Mouse (Mus musculus): Measurements from ENCODE around the gene Sema4b. TPM values are rescaled to one million over a fixed set of nuclear protein-coding genes. Genes with fewer than 3 reads are reported as not detected.

Gene Sema4b
- polyA plus RNA-seq, 1 experiment: 51.6 TPM

DNA sequence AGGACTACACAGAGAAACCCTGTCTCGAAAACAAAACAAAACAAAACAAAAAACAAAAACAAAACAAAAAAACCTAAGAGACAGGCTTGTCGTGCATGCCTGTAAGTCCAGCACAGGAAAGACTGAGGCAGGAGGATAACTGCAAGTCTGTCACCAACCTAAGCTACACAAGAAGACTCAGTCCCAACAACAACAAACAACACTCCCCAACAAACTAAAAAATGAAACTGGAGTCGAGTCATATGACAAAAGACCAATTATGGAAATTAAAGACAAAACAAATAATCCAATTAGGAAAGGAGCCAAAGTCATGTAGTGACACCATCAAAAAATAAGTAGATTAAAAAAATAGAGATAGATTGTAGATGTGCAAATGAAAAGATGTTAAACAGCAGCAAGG lies 6.4 kb upstream of the Sema4b start:
- TF ChIP-seq POLR2A (IDR thresholded peaks at IDR 0.05; ENCODE audit: borderline replicate concordance, control insufficient read depth, low read depth, low read length) (no peak), CTCF (IDR thresholded peaks at IDR 0.05; ENCODE audit: control insufficient read depth, insufficient read depth, low read length) (no peak)
- Histone ChIP-seq H3K4me1 (ENCODE audit: control insufficient read depth, insufficient read depth, low read length) (peaks cover 6% of the 10 kb centered on the region), H3K4me3 (replicated peaks; ENCODE audit: control insufficient read depth, low read depth, low read length) (no peak overlapping the region), H3K27ac (ENCODE audit: control insufficient read depth, insufficient read depth, low read depth, low read length, poor library complexity) (no peak overlapping the region)
- WGBS: 74% methylated on average over 3 of the region's 3 CpGs

DNA sequence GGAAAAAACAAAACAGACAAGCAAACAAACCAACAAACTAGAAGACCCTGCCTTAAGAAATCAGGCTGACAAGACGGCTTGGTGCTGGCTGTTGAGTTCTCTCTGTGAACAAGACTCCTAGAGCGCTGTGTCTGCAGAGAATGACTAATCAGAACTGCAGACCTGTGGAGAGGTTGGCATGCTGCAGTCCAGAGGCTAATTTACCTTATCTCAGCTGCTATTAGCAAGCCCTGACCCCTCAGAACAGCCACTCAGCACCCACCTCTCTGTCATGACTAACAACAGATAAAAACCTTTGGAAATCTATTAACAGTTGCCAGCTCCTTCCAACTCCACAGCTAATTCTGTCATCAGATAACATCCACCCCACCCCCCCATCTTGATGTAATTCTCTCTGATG lies 5.6 kb upstream of the Sema4b start:
- 39% methylated on average over 2 of the region's 2 CpGs for WGBS
- Histone ChIP-seq H3K27ac (ENCODE audit: control insufficient read depth, insufficient read depth, low read depth, low read length, poor library complexity) (no peak overlapping the region), H3K4me1 (ENCODE audit: control insufficient read depth, insufficient read depth, low read length) (peaks cover 6% of the 10 kb centered on the region), H3K4me3 (replicated peaks; ENCODE audit: control insufficient read depth, low read depth, low read length) (no peak overlapping the region)
- TF ChIP-seq CTCF (IDR thresholded peaks at IDR 0.05; ENCODE audit: control insufficient read depth, insufficient read depth, low read length) (no peak), POLR2A (IDR thresholded peaks at IDR 0.05; ENCODE audit: borderline replicate concordance, control insufficient read depth, low read depth, low read length) (no peak)

DNA sequence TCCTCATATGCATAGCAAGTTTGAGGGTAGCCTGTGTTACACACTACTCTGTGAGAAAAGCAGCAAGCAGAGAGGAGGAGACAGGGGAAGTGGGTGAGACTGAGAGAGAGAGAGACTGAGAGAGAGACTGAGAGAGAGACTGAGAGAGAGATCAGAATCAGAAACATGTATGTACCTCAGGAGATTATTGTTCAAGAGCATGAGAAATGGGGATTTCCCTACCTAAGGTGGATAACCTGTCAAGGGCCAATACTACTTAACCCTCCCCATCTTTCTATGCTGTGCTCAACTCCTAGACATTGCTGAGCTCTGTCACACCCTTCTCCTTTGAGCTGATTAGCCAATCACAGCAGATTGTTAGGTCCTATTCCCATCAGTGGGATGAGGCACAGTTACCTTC lies 4.5 kb upstream of the Sema4b start:
- TF ChIP-seq POLR2A (IDR thresholded peaks at IDR 0.05; ENCODE audit: borderline replicate concordance, control insufficient read depth, low read depth, low read length): no peak
- no peak overlapping the region for H3K27ac ChIP-seq (ENCODE audit: control insufficient read depth, insufficient read depth, low read depth, low read length, poor library complexity)
- peaks cover 7% of the 10 kb centered on the region for H3K4me1 ChIP-seq (ENCODE audit: control insufficient read depth, insufficient read depth, low read length)
- no peak overlapping the region for H3K4me3 ChIP-seq (replicated peaks; ENCODE audit: control insufficient read depth, low read depth, low read length)

DNA sequence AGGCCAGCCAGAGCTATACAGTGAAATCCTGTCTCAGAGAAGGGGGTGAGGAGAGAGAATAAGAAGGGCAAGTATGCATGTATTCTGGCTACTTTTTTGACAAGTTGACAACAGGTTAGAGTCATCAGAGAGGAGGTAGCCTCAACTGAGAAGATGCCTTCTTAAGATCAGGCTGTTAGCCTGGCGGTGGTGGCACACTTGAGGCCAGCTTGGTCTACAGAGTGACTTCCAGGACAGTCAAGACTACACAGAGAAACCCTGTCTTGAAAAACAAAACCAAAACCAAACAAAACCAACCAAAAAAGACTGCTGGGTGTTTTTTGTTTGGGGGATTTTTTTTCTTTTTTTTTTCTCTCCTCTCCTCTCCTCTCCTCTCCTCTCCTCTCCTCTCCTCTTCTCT lies 3.2 kb upstream of the Sema4b start:
- no peak for TF ChIP-seq CTCF (IDR thresholded peaks at IDR 0.05; ENCODE audit: control insufficient read depth, insufficient read depth, low read length)
- no peak for TF ChIP-seq POLR2A (IDR thresholded peaks at IDR 0.05; ENCODE audit: borderline replicate concordance, control insufficient read depth, low read depth, low read length)
- H3K27ac ChIP-seq (ENCODE audit: control insufficient read depth, insufficient read depth, low read depth, low read length, poor library complexity): no peak overlapping the region
- no peak overlapping the region for H3K4me3 ChIP-seq (replicated peaks; ENCODE audit: control insufficient read depth, low read depth, low read length)
- WGBS: 78% methylated on average over 1 of the region's 1 CpGs
- peaks cover 8% of the 10 kb centered on the region for H3K4me1 ChIP-seq (ENCODE audit: control insufficient read depth, insufficient read depth, low read length)

DNA sequence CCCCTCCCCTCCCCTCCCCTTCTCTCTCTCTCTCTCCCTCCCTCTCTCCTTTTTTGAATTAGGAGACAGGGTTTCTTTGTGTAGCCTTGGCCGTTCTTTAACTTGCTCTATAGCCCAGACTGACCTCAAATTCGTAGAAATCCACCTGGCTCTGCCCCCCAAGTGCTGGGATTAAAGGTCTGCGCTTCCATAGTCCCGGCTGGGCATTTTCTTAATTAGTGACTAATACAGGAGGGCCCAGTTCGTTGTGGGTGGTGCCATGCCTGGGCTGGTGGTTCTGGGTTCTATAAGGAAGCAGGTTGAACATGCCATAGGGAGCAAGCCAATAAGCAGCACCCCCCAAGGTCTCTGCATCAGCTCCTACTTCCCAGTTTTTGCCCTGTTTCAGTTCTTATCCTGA lies 2.7 kb upstream of the Sema4b start:
- WGBS: 78% methylated on average over 5 of the region's 5 CpGs
- H3K4me1 ChIP-seq (ENCODE audit: control insufficient read depth, insufficient read depth, low read length): peaks cover 8% of the 10 kb centered on the region
- TF ChIP-seq CTCF (IDR thresholded peaks at IDR 0.05; ENCODE audit: control insufficient read depth, insufficient read depth, low read length) (no peak), POLR2A (IDR thresholded peaks at IDR 0.05; ENCODE audit: borderline replicate concordance, control insufficient read depth, low read depth, low read length) (no peak)
- H3K27ac ChIP-seq (ENCODE audit: control insufficient read depth, insufficient read depth, low read depth, low read length, poor library complexity): no peak overlapping the region
- no peak overlapping the region for H3K4me3 ChIP-seq (replicated peaks; ENCODE audit: control insufficient read depth, low read depth, low read length)

DNA sequence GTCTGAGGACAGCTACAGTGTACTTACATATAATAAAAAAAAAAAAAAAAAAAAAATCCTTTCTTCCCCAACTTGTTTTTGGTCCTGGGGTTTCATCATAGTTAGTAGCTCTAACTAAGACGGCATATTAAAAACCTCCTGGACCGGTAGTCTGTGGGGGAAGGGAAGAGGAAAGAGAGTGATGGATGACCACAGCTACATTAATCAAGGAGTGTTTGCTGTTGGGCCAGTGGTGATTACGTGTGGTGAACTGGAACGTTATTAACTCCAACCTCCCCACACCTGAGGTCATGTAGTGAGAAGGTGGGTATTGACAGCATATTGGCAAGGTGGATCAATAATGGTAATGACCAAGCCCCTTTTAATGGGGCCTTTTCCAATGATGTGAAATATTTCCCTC lies 2.1 kb upstream of the Sema4b start:
- TF ChIP-seq POLR2A (IDR thresholded peaks at IDR 0.05; ENCODE audit: borderline replicate concordance, control insufficient read depth, low read depth, low read length): no peak
- TF ChIP-seq CTCF (IDR thresholded peaks at IDR 0.05; ENCODE audit: control insufficient read depth, insufficient read depth, low read length): no peak
- 34% methylated on average over 4 of the region's 4 CpGs for WGBS
- Histone ChIP-seq H3K4me3 (replicated peaks; ENCODE audit: control insufficient read depth, low read depth, low read length) (no peak overlapping the region), H3K4me1 (ENCODE audit: control insufficient read depth, insufficient read depth, low read length) (peaks cover 8% of the 10 kb centered on the region), H3K27ac (ENCODE audit: control insufficient read depth, insufficient read depth, low read depth, low read length, poor library complexity) (no peak overlapping the region; the same call in 1 of the 2 replicates)

DNA sequence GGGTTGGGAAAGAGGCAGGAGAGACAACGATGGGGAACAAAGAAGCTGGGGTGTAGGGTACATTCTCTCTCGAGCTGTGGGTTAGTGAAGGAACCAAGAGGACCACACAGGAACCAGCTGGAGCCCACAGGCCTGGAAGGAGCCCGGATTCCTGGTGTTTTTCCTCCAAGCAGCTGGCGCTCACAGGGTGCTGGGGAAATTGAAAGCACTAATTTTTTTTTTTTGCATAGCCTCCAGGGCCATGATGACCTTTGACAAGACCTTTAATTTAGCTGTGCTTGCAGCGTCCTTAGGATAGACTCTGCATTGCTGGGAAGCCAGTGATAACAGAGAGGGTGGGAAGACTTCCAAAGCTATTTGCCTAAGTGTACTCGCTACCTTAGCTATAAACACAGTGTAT lies 1.7 kb upstream of the Sema4b start:
- H3K4me1 ChIP-seq (ENCODE audit: control insufficient read depth, insufficient read depth, low read length): peaks cover 8% of the 10 kb centered on the region
- WGBS: 22% methylated on average over 6 of the region's 6 CpGs
- no peak for TF ChIP-seq POLR2A (IDR thresholded peaks at IDR 0.05; ENCODE audit: borderline replicate concordance, control insufficient read depth, low read depth, low read length)
- TF ChIP-seq CTCF (IDR thresholded peaks at IDR 0.05; ENCODE audit: control insufficient read depth, insufficient read depth, low read length): no peak
- H3K4me3 ChIP-seq (replicated peaks; ENCODE audit: control insufficient read depth, low read depth, low read length): no peak overlapping the region
- peak overlapping the region; percentile 54 for H3K27ac ChIP-seq (ENCODE audit: control insufficient read depth, insufficient read depth, low read depth, low read length, poor library complexity)

DNA sequence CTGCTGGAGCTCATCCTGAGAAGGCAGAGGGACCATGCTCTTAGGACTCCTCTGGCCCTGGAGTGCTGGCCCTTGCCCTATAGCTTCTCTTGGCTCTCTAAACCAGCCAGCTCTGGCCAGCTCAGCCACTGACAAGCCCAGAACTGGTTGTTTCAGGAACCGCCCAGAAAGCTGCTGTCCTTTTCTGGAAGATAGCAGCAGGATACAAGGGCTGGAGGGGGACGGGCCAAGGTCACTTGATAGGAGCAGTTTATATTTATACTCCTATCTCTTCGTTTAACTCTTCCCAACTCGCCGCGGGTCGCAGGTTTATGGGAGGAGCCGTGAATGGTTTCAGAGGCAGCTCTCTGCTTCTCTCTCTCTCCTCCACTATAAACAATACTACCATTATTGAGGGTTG lies 620 bp upstream of the Sema4b start:
- WGBS: 63% methylated on average over 8 of the region's 8 CpGs
- peak overlapping the region; percentile 75 for H3K27ac ChIP-seq (ENCODE audit: control insufficient read depth, insufficient read depth, low read depth, low read length, poor library complexity)
- TF ChIP-seq CTCF (IDR thresholded peaks at IDR 0.05; ENCODE audit: control insufficient read depth, insufficient read depth, low read length) (no peak), POLR2A (IDR thresholded peaks at IDR 0.05; ENCODE audit: borderline replicate concordance, control insufficient read depth, low read depth, low read length) (no peak)
- peaks cover 9% of the 10 kb centered on the region for H3K4me1 ChIP-seq (ENCODE audit: control insufficient read depth, insufficient read depth, low read length)
- no peak overlapping the region for H3K4me3 ChIP-seq (replicated peaks; ENCODE audit: control insufficient read depth, low read depth, low read length)

DNA sequence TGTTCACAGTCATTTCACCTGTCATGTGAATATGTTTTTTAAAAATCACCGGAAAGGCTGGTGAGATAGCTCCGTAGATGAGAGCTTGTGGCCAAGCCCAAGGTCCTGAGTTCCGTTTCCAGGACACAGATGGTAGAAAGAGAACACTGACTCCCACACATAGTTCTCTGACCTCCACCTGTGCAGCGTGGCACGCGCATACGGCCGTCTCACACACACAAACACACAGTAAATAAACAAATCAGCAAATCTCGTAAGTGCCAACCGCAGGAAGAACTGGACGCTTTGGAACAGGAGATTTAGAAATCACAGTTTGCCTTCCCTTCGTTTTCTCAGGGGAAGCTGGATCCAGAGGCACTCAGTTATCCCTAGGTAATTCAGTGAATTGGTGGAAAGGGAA lies 860 bp downstream of the Sema4b start:
- TF ChIP-seq POLR2A (IDR thresholded peaks at IDR 0.05; ENCODE audit: borderline replicate concordance, control insufficient read depth, low read depth, low read length): no peak
- H3K4me3 ChIP-seq (replicated peaks; ENCODE audit: control insufficient read depth, low read depth, low read length): peak overlapping the region; percentile 46
- H3K4me1 ChIP-seq (ENCODE audit: control insufficient read depth, insufficient read depth, low read length): peaks cover 17% of the 10 kb centered on the region
- 74% methylated on average over 12 of the region's 12 CpGs for WGBS
- H3K27ac ChIP-seq (ENCODE audit: control insufficient read depth, insufficient read depth, low read depth, low read length, poor library complexity): no peak overlapping the region
